Mouse (Mus musculus) splenic B cell, adult 2 months (primary cell): ENCODE data around the gene Uroc1.

ENCODE experiments used
- DNase-seq: peaks from one replicate; pipeline ENCODE4 v3.0.0-alpha.2; 2011; ENCODE audit warnings: low read depth, low spot score
- H3K27me3 ChIP-seq: 2 replicates; pipeline ENCODE4 v1.6.1; 2012; ENCODE audit warnings: mild to moderate bottlenecking, low read length, moderate library complexity, mixed read lengths; ENCODE audit not compliant: control insufficient read depth, poor library complexity, insufficient read depth, severe bottlenecking
- H3K36me3 ChIP-seq: 2 replicates; pipeline ENCODE4 v1.6.1; 2012; ENCODE audit warnings: mild to moderate bottlenecking, low read length, moderate library complexity, mixed read lengths; ENCODE audit not compliant: control insufficient read depth, poor library complexity, insufficient read depth, severe bottlenecking

Uroc1 gene

GRCm38 (mm10) chr6:90369725-90370553 lies 36.9 kb downstream of the Uroc1 start:
- DNase-seq, result peak; percentile 49
- peaks cover 2% of the 10 kb centered on the region; the same call in 1 of the 2 replicates for H3K36me3 ChIP-seq
- no peaks in the 10 kb centered on the region for H3K27me3 ChIP-seq

GRCm38 (mm10) chr6:90374647-90375046 lies 41.6 kb downstream of the Uroc1 start:
- no peak for DNase-seq
- peaks cover 4% of the 10 kb centered on the region for H3K36me3 ChIP-seq
- no peaks in the 10 kb centered on the region for H3K27me3 ChIP-seq

GRCm38 (mm10) chr6:90377708-90378107 lies 44.6 kb downstream of the Uroc1 start:
- DNase-seq, result no peak
- peaks cover 9% of the 10 kb centered on the region for H3K36me3 ChIP-seq

GRCm38 (mm10) chr6:90381465-90381864 lies 48.4 kb downstream of the Uroc1 start:
- peaks cover 7% of the 10 kb centered on the region for H3K36me3 ChIP-seq
- DNase-seq, result no peak
- H3K27me3 ChIP-seq, result no peaks in the 10 kb centered on the region

More at GRCm38 (mm10) chr6:90377708-90378107, 44.6 kb downstream of the Uroc1 start:
- H3K27me3 ChIP-seq, result no peaks in the 10 kb centered on the region

- peaks cover 3% of the 10 kb centered on the region; the same call in 1 of the 2 replicates for H3K36me3 ChIP-seq
- H3K27me3 ChIP-seq, result no peaks in the 10 kb centered on the region
- no peak for DNase-seq
Observed at GRCm38 (mm10) chr6:90390629-90391028, 57.5 kb downstream of the Uroc1 start.

GRCm38 (mm10) chr6:90393948-90394347 lies 60.9 kb downstream of the Uroc1 start:
- Histone ChIP-seq H3K27me3 (no peaks in the 10 kb centered on the region; the same call in 1 of the 2 replicates), H3K36me3 (peaks cover 3% of the 10 kb centered on the region; the same call in 1 of the 2 replicates)
- no peak for DNase-seq

- DNase-seq, result no peak
- H3K27me3 ChIP-seq, result no peaks in the 10 kb centered on the region; the same call in 1 of the 2 replicates
- H3K36me3 ChIP-seq, result peaks cover 4% of the 10 kb centered on the region; the same call in 1 of the 2 replicates
Observed at GRCm38 (mm10) chr6:90395751-90396150, 62.7 kb downstream of the Uroc1 start.

GRCm38 (mm10) chr6:90397291-90397690 lies 64.2 kb downstream of the Uroc1 start:
- no peaks in the 10 kb centered on the region; the same call in 1 of the 2 replicates for H3K27me3 ChIP-seq
- H3K36me3 ChIP-seq, result peaks cover 3% of the 10 kb centered on the region; the same call in 1 of the 2 replicates
- DNase-seq, result no peak

GRCm38 (mm10) chr6:90408632-90409031 lies 75.5 kb downstream of the Uroc1 start:
- Histone ChIP-seq H3K27me3 (no peaks in the 10 kb centered on the region), H3K36me3 (peaks cover 2% of the 10 kb centered on the region; the same call in 1 of the 2 replicates)
- no peak for DNase-seq

GRCm38 (mm10) chr6:90410972-90411371 lies 77.9 kb downstream of the Uroc1 start:
- H3K27me3 ChIP-seq, result no peaks in the 10 kb centered on the region
- no peaks in the 10 kb centered on the region for H3K36me3 ChIP-seq
- DNase-seq, result no peak

GRCm38 (mm10) chr6:90411926-90412325 lies 78.8 kb downstream of the Uroc1 start:
- Histone ChIP-seq H3K27me3 (no peaks in the 10 kb centered on the region), H3K36me3 (no peaks in the 10 kb centered on the region)
- no peak for DNase-seq
